Mouse (Mus musculus): ENCODE measurements around the gene Lypd1. TPM values are rescaled to one million over a fixed set of nuclear protein-coding genes. Genes with fewer than 3 reads are reported as not detected.

Gene Lypd1
- polyA plus RNA-seq, 1 experiment from 2014 or later, result 0.92 TPM

GRCm38 (mm10) chr1:125910211-125910870, 2.6 kb downstream of the Lypd1 start:
- ATAC-seq (ENCODE audit: borderline replicate concordance, extremely low read depth, low FRiP score, low TSS enrichment), result no peak
- Histone ChIP-seq H3K36me3 (no peaks in the 10 kb centered on the region), H3K27me3 (peaks cover 49% of the 10 kb centered on the region), H3K9me3 (no peaks in the 10 kb centered on the region), H3K9ac (no peak overlapping the region), H3K4me3 (no peak overlapping the region), H3K4me1 (peaks cover 30% of the 10 kb centered on the region), H3K4me2 (peak overlapping the region; percentile 95), H3K27ac (no peak overlapping the region)
- 10% methylated on average over 14 of the region's 14 CpGs for WGBS

- Histone ChIP-seq H3K4me3 (no peak overlapping the region), H3K9me3 (no peaks in the 10 kb centered on the region), H3K27ac (no peak overlapping the region), H3K9ac (no peak overlapping the region), H3K4me2 (no peak overlapping the region), H3K4me1 (no peaks in the 10 kb centered on the region), H3K36me3 (no peaks in the 10 kb centered on the region), H3K27me3 (no peaks in the 10 kb centered on the region)
- ATAC-seq (ENCODE audit: borderline replicate concordance, extremely low read depth, low FRiP score, low TSS enrichment), result no peak
- 83% methylated on average over 9 of the region's 9 CpGs for WGBS
Measured at GRCm38 (mm10) chr1:125893158-125893557, 19.7 kb downstream of the Lypd1 start.

GRCm38 (mm10) chr1:125870056-125870455, 42.8 kb downstream of the Lypd1 start:
- Histone ChIP-seq H3K4me2 (no peak overlapping the region), H3K27ac (no peak overlapping the region), H3K4me3 (no peak overlapping the region), H3K9ac (no peak overlapping the region), H3K27me3 (no peaks in the 10 kb centered on the region), H3K9me3 (no peaks in the 10 kb centered on the region), H3K36me3 (no peaks in the 10 kb centered on the region), H3K4me1 (no peaks in the 10 kb centered on the region)
- 47% methylated on average over 7 of the region's 7 CpGs for WGBS
- ATAC-seq (ENCODE audit: borderline replicate concordance, extremely low read depth, low FRiP score, low TSS enrichment), result no peak

DNA sequence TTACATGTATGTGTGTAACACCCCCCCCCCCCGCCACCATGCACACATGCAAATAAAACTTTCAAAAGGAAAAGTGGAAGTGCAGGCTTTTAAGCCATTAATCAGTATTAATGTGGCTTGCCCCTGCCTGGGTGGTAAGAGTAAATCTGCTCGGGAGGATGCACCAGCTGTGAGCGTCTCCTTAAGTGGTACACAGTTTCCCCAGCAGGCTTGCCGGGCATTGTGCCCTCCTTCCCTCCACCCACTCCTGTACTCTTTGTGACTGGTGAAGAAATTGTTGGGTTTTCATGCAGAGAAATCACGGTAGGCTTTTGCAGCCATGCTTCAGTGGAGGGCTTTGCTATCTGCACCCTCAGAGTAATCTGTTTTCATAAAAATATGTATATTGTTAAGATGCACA, 54.3 kb downstream of the Lypd1 start:
- no peak overlapping the region for H3K27ac ChIP-seq
- H3K4me3 ChIP-seq, result no peak overlapping the region
- H3K9me3 ChIP-seq, result no peaks in the 10 kb centered on the region
- no peaks in the 10 kb centered on the region for H3K27me3 ChIP-seq
- H3K36me3 ChIP-seq, result no peaks in the 10 kb centered on the region
- H3K4me2 ChIP-seq, result no peak overlapping the region
- ATAC-seq (ENCODE audit: borderline replicate concordance, extremely low read depth, low FRiP score, low TSS enrichment), result no peak
- H3K4me1 ChIP-seq, result no peaks in the 10 kb centered on the region
- 74% methylated on average over 5 of the region's 5 CpGs for WGBS
- H3K9ac ChIP-seq, result no peak overlapping the region

- Histone ChIP-seq H3K9ac (no peak overlapping the region), H3K27ac (no peak overlapping the region), H3K36me3 (no peaks in the 10 kb centered on the region), H3K4me1 (no peaks in the 10 kb centered on the region), H3K9me3 (no peaks in the 10 kb centered on the region), H3K4me2 (no peak overlapping the region), H3K27me3 (no peaks in the 10 kb centered on the region), H3K4me3 (no peak overlapping the region)
- no peak for ATAC-seq (ENCODE audit: borderline replicate concordance, extremely low read depth, low FRiP score, low TSS enrichment)
- 14% methylated on average over 5 of the region's 5 CpGs for WGBS
Measured at GRCm38 (mm10) chr1:125854646-125855045, 58.3 kb downstream of the Lypd1 start.

DNA sequence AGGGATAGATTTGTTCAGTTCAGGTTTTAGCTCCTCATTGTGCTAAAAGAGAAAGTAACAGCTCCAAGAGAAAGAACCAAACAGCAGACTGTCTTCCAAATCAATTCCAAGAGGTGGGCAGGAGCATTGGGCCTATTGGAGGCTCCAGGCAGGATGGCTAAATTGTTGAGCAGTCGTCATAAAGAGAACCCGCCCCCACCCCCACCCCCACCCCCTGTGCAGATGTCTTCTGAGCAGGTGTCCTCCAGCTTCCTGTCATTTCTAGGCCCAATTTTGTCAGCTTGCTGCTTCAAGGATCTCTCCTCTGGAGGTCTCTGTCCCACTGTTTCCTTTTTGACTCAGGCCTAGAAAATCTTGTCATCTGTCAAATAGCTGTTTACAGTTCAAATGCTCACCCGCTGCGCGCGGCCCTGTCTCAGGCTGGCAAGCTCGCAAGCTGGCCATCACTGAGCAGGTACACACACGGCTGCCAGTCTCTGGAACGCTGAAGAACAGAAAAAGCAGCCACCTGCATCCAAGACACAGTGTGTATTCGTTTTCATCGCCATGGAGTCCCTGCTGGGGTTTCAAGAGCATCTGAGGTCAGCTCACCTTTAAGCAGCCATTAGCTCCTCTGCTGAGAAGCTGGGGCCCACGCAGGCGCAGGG, 73.0 kb downstream of the Lypd1 start:
- ATAC-seq (ENCODE audit: borderline replicate concordance, extremely low read depth, low FRiP score, low TSS enrichment), result no peak
- Histone ChIP-seq H3K9me3 (no peaks in the 10 kb centered on the region), H3K4me2 (no peak overlapping the region)

DNA sequence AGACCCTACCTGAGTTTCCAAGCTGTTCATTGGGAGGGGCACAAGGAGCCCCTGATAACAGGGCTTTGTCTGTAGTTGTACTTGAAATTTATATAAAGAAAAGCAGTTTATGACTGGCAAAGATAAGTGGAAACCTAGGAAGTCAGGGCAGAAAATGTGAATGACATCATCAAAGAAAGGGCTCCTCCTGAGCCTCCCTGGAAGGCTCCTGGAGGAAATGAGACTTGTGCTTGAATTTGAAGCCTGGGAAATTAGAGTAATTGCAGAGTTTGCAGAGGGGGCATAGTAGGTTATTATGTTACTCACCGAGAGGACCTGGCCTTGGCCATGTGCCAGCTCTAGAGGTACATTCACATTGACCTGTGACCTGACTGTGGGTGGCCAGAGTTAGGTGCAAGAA, 75.4 kb downstream of the Lypd1 start:
- no peak overlapping the region for H3K27ac ChIP-seq
- WGBS, result 27% methylated on average over 1 of the region's 1 CpGs

More for the DNA sequence above, 73.0 kb downstream of the Lypd1 start:
- Histone ChIP-seq H3K4me1 (no peaks in the 10 kb centered on the region), H3K27ac (no peak overlapping the region), H3K27me3 (no peaks in the 10 kb centered on the region), H3K36me3 (no peaks in the 10 kb centered on the region), H3K4me3 (no peak overlapping the region), H3K9ac (no peak overlapping the region)
- WGBS, result 47% methylated on average over 13 of the region's 13 CpGs

GRCm38 (mm10) chr1:125823611-125824010, 89.3 kb downstream of the Lypd1 start:
- no peak overlapping the region for H3K4me2 ChIP-seq
- H3K27me3 ChIP-seq, result no peaks in the 10 kb centered on the region
- H3K9ac ChIP-seq, result no peak overlapping the region
- no peaks in the 10 kb centered on the region for H3K4me1 ChIP-seq
- WGBS, result 78% methylated on average over 4 of the region's 4 CpGs
- H3K36me3 ChIP-seq, result no peaks in the 10 kb centered on the region
- no peak overlapping the region for H3K27ac ChIP-seq
- no peak overlapping the region for H3K4me3 ChIP-seq
- H3K9me3 ChIP-seq, result no peaks in the 10 kb centered on the region
- ATAC-seq (ENCODE audit: borderline replicate concordance, extremely low read depth, low FRiP score, low TSS enrichment), result no peak

More for the DNA sequence above, 75.4 kb downstream of the Lypd1 start:
- no peak overlapping the region for H3K9ac ChIP-seq
- H3K4me2 ChIP-seq, result no peak overlapping the region
- no peaks in the 10 kb centered on the region for H3K4me1 ChIP-seq
- H3K27me3 ChIP-seq, result no peaks in the 10 kb centered on the region
- ATAC-seq (ENCODE audit: borderline replicate concordance, extremely low read depth, low FRiP score, low TSS enrichment), result no peak
- H3K36me3 ChIP-seq, result no peaks in the 10 kb centered on the region
- H3K9me3 ChIP-seq, result no peaks in the 10 kb centered on the region
- H3K4me3 ChIP-seq, result no peak overlapping the region

DNA sequence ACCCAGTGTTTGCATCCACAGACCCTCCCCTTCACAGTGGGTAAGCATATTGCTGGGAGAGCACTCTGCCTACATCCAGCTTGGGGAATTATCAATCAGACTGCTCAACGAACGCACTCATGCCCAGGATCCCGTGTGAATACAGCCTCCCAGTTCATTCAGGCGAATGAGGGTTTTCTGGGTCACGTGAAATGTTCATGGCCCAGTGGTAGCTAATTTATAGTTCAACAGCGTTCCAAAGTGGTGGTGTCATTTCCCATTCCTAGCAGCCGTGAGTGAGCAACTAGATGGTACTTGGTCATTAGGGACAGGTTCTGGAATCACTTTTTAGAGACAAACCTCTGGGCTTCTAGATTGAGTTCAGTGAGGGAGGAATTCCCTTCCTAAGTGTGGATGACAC, 91.8 kb downstream of the Lypd1 start:
- no peaks in the 10 kb centered on the region for H3K27me3 ChIP-seq
- ATAC-seq (ENCODE audit: borderline replicate concordance, extremely low read depth, low FRiP score, low TSS enrichment), result no peak
- no peaks in the 10 kb centered on the region for H3K36me3 ChIP-seq
- WGBS, result 87% methylated on average over 7 of the region's 7 CpGs
- no peak overlapping the region for H3K27ac ChIP-seq
- no peak overlapping the region for H3K9ac ChIP-seq
- no peak overlapping the region for H3K4me3 ChIP-seq
- H3K4me1 ChIP-seq, result no peaks in the 10 kb centered on the region
- no peak overlapping the region for H3K4me2 ChIP-seq
- H3K9me3 ChIP-seq, result no peaks in the 10 kb centered on the region

Other genes with a start within 250 kb of the Lypd1 start
- gene Gpr39, start 236.1 kb downstream of the Lypd1 start, polyA plus RNA-seq (2015; fragmentation: Nextera tagmentation; extraction: Ambion mirVana), result 3.8 and 3.9 TPM in 2 replicates

All from lung, embryonic 15.5 days (tissue).